9 mouse cellular contexts compared by ENCODE assay signal in genomic region chr10:81322444-81322843, GRCm38 (mm10). TPM values are rescaled to one million over a fixed set of nuclear protein-coding genes. Genes with fewer than 3 reads are reported as not detected.
DNase-seq lines count a peak whose midpoint lies in the region; ATAC-seq and TF ChIP-seq lines count a peak whose summit lies in the region.
"Had no signal": no experiment of that assay in that cellular context is flagged by ENCODE, and none has a peak within 500 bp of the region (broad histone marks: within the 10 kb centered on the region; RNA-seq: fewer than 3 reads in every experiment).

No protein-coding gene starts in this region.

- H3K4me3 ChIP-seq in intestine, embryonic 14.5 days (ENCODE audit: low read depth, low read length) = peak overlapping the region; percentile 97; the same call in 1 of the 2 replicates
- H3K4me3 ChIP-seq in intestine, embryonic 16.5 days (ENCODE audit: low read length) = no peak overlapping the region; the same call in 1 of the 2 replicates
- H3K4me3 ChIP-seq in E14TG2a.4 (replicated peaks; ENCODE audit: low read length) = peak overlapping the region; percentile 100
- H3K4me3 ChIP-seq in limb, embryonic 10.5 days = peak overlapping the region; percentile 95

- H3K27me3 ChIP-seq in intestine, embryonic 14.5 days (replicated peaks; ENCODE audit: control insufficient read depth, insufficient read depth, low read length) = no peaks in the 10 kb centered on the region
- H3K27me3 ChIP-seq in intestine, embryonic 16.5 days (replicated peaks; ENCODE audit: control insufficient read depth, insufficient read depth, low read length) = no peaks in the 10 kb centered on the region
- H3K27me3 ChIP-seq in E14TG2a.4 (ENCODE audit: insufficient read depth, low read length) = no peaks in the 10 kb centered on the region
- no peaks in the 10 kb centered on the region for H3K27me3 ChIP-seq in limb, embryonic 10.5 days (ENCODE audit: low read depth, poor library complexity, severe bottlenecking)

- DNase-seq in cerebellum, adult 18-20 months = peak; percentile 23 to 46
- DNase-seq in cerebellum, adult 11 months = no peak
- no peak for DNase-seq in intestine, embryonic 14.5 days (ENCODE audit: low spot score)
- no peak for DNase-seq in limb, embryonic 10.5 days (ENCODE audit: low spot score)
- no peak for DNase-seq in embryo, embryonic 11 days
- DNase-seq in thymus, postnatal 25 days = no peak
- DNase-seq: lung, postnatal 14 days had no signal

- no peak for ATAC-seq in intestine, embryonic 14.5 days (replicated peaks; ENCODE audit: low FRiP score, low TSS enrichment, low read depth)
- ATAC-seq in intestine, embryonic 16.5 days = no peak

- no peak overlapping the region for H3K9ac ChIP-seq in intestine, embryonic 14.5 days (ENCODE audit: low read length)
- H3K9ac ChIP-seq in intestine, embryonic 16.5 days (ENCODE audit: low read depth, low read length) = no peak overlapping the region

- no peak overlapping the region for H3K4me2 ChIP-seq in intestine, embryonic 14.5 days (ENCODE audit: low read length)
- no peak overlapping the region for H3K4me2 ChIP-seq in intestine, embryonic 16.5 days (ENCODE audit: low read depth, low read length)

- H3K27ac ChIP-seq in intestine, embryonic 14.5 days (ENCODE audit: low read depth) = no peak overlapping the region
- no peak overlapping the region for H3K27ac ChIP-seq in intestine, embryonic 16.5 days (ENCODE audit: low read length)
- no peak overlapping the region for H3K27ac ChIP-seq in limb, embryonic 10.5 days

- peaks cover 57% of the 10 kb centered on the region for H3K36me3 ChIP-seq in intestine, embryonic 14.5 days (ENCODE audit: control insufficient read depth, insufficient read depth, low read length)
- peaks cover 46% of the 10 kb centered on the region for H3K36me3 ChIP-seq in intestine, embryonic 16.5 days (ENCODE audit: control insufficient read depth, insufficient read depth, low read length)
- H3K36me3 ChIP-seq in E14TG2a.4 (ENCODE audit: insufficient read depth, low read length) = peaks cover 75% of the 10 kb centered on the region
- peaks cover 69% of the 10 kb centered on the region for H3K36me3 ChIP-seq in limb, embryonic 10.5 days

- 94% methylated on average over 27 of the region's 27 CpGs for WGBS in intestine, embryonic 14.5 days
- WGBS in intestine, embryonic 16.5 days = 92% methylated on average over 27 of the region's 27 CpGs
- 96% methylated on average over 27 of the region's 27 CpGs for WGBS in limb, embryonic 10.5 days

- H3K4me1 ChIP-seq in intestine, embryonic 14.5 days (replicated peaks; ENCODE audit: control insufficient read depth, insufficient read depth, low read length) = peaks cover 22% of the 10 kb centered on the region
- peaks cover 29% of the 10 kb centered on the region for H3K4me1 ChIP-seq in intestine, embryonic 16.5 days (ENCODE audit: control insufficient read depth, insufficient read depth, low read length)
- H3K4me1 ChIP-seq in E14TG2a.4 (replicated peaks; ENCODE audit: low read depth, low read length) = peaks cover 84% of the 10 kb centered on the region
- peaks cover 52% of the 10 kb centered on the region for H3K4me1 ChIP-seq in limb, embryonic 10.5 days

- TF ChIP-seq CTCF in E14TG2a.4 (conservative IDR thresholded peaks at IDR 0.05; ENCODE audit: low read length) = no peak

- H3K9me3 ChIP-seq in intestine, embryonic 14.5 days (ENCODE audit: control insufficient read depth, low read length) = no peaks in the 10 kb centered on the region
- H3K9me3 ChIP-seq in intestine, embryonic 16.5 days (ENCODE audit: control insufficient read depth, low read length) = no peaks in the 10 kb centered on the region
- no peaks in the 10 kb centered on the region for H3K9me3 ChIP-seq in E14TG2a.4 (ENCODE audit: low read length)
- no peaks in the 10 kb centered on the region for H3K9me3 ChIP-seq in limb, embryonic 10.5 days (replicated peaks)

RNA-seq across cellular contexts. Expression of gene Cactin, which starts 1.5 kb away (rescaled TPM):
- 26.0 and 27.7 TPM in 2 replicates for polyA plus RNA-seq in intestine, embryonic 14.5 days (2014; fragmentation: Nextera tagmentation; extraction: Ambion mirVana)
- polyA plus RNA-seq in intestine, embryonic 16.5 days (2015; fragmentation: Nextera tagmentation; extraction: Ambion mirVana) = 28.7 and 29.0 TPM in 2 replicates
- 62.5 and 67.7 TPM in 2 replicates for polyA plus RNA-seq in limb, embryonic 10.5 days (2016; fragmentation: Nextera tagmentation; extraction: Ambion mirVana)

RNA-seq across cellular contexts. Expression of gene Tbxa2r, which starts 6.1 kb away (rescaled TPM):
- polyA plus RNA-seq in intestine, embryonic 14.5 days (2014; fragmentation: Nextera tagmentation; extraction: Ambion mirVana) = 22.3 and 23.6 TPM in 2 replicates
- polyA plus RNA-seq in intestine, embryonic 16.5 days (2015; fragmentation: Nextera tagmentation; extraction: Ambion mirVana) = 21.2 and 21.3 TPM in 2 replicates
- 3.2 and 3.6 TPM in 2 replicates for polyA plus RNA-seq in limb, embryonic 10.5 days (2016; fragmentation: Nextera tagmentation; extraction: Ambion mirVana)

RNA-seq across cellular contexts. Expression of gene Gipc3, which starts 20.6 kb away (rescaled TPM):
- 0.07 and 0.11 TPM in 2 replicates for polyA plus RNA-seq in intestine, embryonic 14.5 days (2014; fragmentation: Nextera tagmentation; extraction: Ambion mirVana)
- polyA plus RNA-seq in intestine, embryonic 16.5 days (2015; fragmentation: Nextera tagmentation; extraction: Ambion mirVana) = 0.06 and 0.12 TPM in 2 replicates
- 0.09 TPM in 1 of 2 replicates, not detected in the other for polyA plus RNA-seq in limb, embryonic 10.5 days (2016; fragmentation: Nextera tagmentation; extraction: Ambion mirVana)

RNA-seq across cellular contexts. Expression of gene Hmg20b, which starts 27.8 kb away (rescaled TPM):
- polyA plus RNA-seq in intestine, embryonic 14.5 days (2014; fragmentation: Nextera tagmentation; extraction: Ambion mirVana) = 85.0 and 86.8 TPM in 2 replicates
- 69.0 and 71.4 TPM in 2 replicates for polyA plus RNA-seq in intestine, embryonic 16.5 days (2015; fragmentation: Nextera tagmentation; extraction: Ambion mirVana)
- polyA plus RNA-seq in limb, embryonic 10.5 days (2016; fragmentation: Nextera tagmentation; extraction: Ambion mirVana) = 99.6 and 114 TPM in 2 replicates

RNA-seq across cellular contexts. Expression of gene Pip5k1c, which starts 29.7 kb away (rescaled TPM):
- polyA plus RNA-seq in intestine, embryonic 14.5 days (2014; fragmentation: Nextera tagmentation; extraction: Ambion mirVana) = 57.3 and 57.5 TPM in 2 replicates
- 35.4 and 40.5 TPM in 2 replicates for polyA plus RNA-seq in intestine, embryonic 16.5 days (2015; fragmentation: Nextera tagmentation; extraction: Ambion mirVana)
- 67.0 and 71.3 TPM in 2 replicates for polyA plus RNA-seq in limb, embryonic 10.5 days (2016; fragmentation: Nextera tagmentation; extraction: Ambion mirVana)

Comparison
In these comparisons a context has a peak if more than half of its experiments do, and no peak if none do; other contexts are left out.
1. DNase-seq: peak in cerebellum, adult 18-20 months (2 of 2); none in cerebellum, adult 11 months (single experiment), intestine, embryonic 14.5 days (single experiment), limb, embryonic 10.5 days (single experiment), embryo, embryonic 11 days (single experiment) and thymus, postnatal 25 days (single experiment).